Mouse (Mus musculus) CD8-positive naive resting alpha-beta T cell, adult 2 months (primary cell): ENCODE data around the gene Zfp719.

Source experiments
- DNase-seq, 2 experiments: peaks; one replicate each; pipeline ENCODE4 v3.0.0; 2022; ENCODE audit warnings: low read depth in 2 of 2, low spot score in 2 of 2

Gene Zfp719

GRCm38 (mm10) chr7:43606896-43607742, 27.7 kb downstream of the Zfp719 start, which contains the start of gene Zfp819:
Gene Zfp819, plus strand, starts transcription at chr7:43607169.
- peak; percentile 25 to 57 for DNase-seq

- no peak for DNase-seq
Measured at GRCm38 (mm10) chr7:43607743-43608287, 28.4 kb downstream of the Zfp719 start.

GRCm38 (mm10) chr7:43608316-43608824, 29.0 kb downstream of the Zfp719 start:
- DNase-seq: no peak

DNA sequence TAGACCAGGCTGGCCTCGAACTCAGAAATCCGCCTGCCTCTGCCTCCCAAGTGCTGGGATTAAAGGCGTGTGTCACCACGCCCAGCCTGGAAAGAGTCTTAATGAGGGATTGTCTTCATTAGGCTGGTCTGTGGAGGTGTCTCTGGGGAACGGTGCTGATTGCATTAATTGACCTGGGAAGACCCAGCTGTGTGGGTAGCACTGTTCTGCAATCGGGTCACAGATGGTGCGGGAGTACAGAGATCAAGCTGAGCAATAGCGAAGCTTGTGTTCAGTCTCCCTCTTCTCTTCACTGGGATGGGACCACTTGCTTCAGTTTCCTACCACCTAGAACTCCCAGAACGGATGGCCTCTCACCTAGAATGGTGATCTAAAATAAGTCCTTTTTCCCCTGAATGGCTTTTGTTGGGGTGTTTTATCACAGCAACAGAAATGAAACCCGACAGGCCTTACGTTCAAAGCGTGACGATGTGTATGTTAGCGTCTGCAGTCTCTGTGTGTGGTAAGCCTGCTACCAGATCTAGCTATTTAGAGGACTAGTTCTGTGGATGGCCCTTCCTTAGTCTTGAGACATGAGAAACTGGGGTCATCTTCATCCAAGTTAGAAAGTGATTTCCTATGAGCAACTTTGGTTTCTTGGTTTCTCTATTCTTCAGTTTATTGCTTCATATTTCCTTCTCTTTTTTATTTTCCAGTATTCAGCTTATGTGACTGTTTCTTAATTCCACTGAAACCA, 34.6 kb downstream of the Zfp719 start:
- no peak for DNase-seq

DNA sequence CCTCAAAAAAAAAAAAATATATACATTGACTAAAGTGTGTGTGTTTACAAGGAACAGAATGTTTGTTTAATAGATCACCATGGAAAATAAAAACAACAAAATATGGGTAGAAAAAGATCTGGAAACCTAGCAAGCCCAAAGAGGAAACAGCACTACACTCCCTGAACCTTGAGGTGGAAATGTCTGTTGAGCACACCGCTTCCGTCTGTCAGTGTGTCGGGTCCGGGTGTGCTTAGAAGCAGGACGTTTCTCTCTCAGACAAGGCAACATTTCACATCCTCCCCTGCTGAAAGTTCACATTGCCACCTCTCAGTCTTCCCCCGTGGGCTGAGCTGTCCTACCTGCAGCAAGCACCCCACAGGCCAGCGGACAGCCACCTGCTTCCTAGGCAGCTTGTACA, 43.5 kb downstream of the Zfp719 start:
- no peak for DNase-seq

GRCm38 (mm10) chr7:43623819-43624218, 44.4 kb downstream of the Zfp719 start:
- DNase-seq: no peak

DNA sequence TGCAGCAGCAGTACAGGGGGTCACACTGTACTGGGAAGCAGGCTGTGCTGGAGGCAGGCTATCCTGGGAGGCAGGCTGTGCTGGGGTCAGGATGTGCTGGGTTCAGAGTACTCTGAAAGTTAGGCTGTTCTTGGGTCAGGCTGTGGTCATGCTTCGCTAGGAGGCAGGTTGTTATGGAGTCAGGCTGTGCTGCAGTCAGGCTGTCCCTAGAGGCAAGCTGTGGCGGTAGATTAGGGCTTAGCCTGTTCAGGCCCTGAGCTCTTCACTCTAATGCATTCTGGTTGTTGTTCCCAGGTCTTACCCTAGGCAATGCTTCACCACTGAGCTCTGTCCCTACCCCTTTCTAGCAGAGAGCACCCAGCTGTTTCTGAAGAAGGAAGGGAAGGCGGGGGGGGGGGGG, 45.7 kb downstream of the Zfp719 start:
- DNase-seq: no peak

DNA sequence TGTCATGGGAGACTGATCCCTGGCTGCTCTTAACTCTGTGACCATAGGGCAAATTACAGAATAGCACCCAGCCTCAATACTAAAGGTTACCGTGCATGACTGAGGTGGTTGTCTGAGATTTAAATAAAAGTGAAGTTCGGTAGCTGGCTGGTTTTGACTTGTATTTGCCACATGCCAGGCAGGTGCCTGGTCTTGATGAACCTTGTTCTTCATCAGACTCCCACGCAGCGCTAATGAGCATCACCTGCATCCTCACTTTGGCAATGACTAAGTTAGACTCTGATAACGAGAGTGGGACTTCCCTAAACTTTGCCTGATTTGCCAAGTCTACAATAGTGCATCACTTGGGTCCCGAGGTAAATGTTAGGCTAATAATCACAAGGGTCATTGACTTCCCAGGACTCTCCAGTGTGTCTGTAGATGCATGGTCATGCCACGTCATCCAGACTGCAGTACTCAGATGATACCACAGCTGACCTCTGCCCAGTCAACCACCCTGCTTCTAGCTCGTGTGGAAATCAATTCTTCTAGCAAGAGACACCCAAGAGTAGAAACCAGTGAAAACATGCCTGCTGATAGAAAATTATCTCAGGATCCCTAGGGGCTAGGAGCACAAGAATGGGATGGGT, 46.5 kb downstream of the Zfp719 start:
- no peak for DNase-seq

- DNase-seq: no peak
Measured at GRCm38 (mm10) chr7:43633940-43634339, 54.5 kb downstream of the Zfp719 start.

DNA sequence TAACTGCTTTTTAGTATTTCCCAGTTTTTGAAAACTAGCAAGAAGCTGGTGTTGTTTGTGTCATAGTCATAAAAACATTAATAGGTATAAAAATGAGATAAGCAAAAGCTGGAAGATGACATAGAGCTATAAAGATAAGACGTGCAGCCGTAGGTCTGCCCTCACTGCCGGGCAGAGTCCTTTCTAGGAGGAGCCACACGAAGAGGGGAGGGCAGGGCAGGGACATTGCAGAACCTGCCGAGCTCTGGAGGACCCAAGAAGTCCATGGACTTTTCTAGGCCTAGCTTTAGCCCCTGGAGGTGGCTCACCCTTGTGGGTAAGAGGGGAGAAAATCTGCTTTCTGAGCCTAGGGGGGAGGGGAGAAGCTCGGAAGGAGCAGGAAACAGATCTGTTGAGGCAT, 55.1 kb downstream of the Zfp719 start, which contains the start of gene Ceacam18:
Ceacam18 (plus strand) TSS at position 208 of the 400 bp plus-strand sequence.
- DNase-seq: no peak

DNA sequence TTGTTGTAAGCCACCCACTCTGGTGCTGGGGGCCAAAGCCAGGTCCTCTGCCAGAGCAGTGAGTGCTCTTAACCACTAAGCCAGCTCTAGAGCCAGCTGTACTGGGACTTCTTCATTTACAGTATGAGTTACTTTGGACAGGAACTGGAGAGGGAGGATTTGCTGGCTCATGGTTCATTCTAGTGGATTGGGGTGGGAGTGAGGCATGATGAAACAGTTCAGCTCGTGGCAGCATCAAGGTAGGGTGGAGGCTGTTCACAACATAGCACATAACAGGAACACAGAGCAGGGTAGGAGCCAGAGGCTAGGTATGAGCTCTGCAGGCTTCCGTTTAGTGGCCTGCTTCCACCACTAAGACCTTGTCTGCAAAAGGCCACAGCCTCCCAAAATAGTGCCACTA, 56.8 kb downstream of the Zfp719 start:
- no peak for DNase-seq

GRCm38 (mm10) chr7:43637118-43637517, 57.7 kb downstream of the Zfp719 start:
- DNase-seq: no peak

- no peak for DNase-seq
Measured at GRCm38 (mm10) chr7:43642587-43642986, 63.2 kb downstream of the Zfp719 start.
